Mouse (Mus musculus): ENCODE data around the gene Phldb3. TPM values are rescaled to one million over a fixed set of nuclear protein-coding genes. Genes with fewer than 3 reads are reported as not detected.

The Phldb3 gene
- polyA plus RNA-seq (2012; rRNA removed): 0.17 and 0.85 TPM in 2 replicates

DNA sequence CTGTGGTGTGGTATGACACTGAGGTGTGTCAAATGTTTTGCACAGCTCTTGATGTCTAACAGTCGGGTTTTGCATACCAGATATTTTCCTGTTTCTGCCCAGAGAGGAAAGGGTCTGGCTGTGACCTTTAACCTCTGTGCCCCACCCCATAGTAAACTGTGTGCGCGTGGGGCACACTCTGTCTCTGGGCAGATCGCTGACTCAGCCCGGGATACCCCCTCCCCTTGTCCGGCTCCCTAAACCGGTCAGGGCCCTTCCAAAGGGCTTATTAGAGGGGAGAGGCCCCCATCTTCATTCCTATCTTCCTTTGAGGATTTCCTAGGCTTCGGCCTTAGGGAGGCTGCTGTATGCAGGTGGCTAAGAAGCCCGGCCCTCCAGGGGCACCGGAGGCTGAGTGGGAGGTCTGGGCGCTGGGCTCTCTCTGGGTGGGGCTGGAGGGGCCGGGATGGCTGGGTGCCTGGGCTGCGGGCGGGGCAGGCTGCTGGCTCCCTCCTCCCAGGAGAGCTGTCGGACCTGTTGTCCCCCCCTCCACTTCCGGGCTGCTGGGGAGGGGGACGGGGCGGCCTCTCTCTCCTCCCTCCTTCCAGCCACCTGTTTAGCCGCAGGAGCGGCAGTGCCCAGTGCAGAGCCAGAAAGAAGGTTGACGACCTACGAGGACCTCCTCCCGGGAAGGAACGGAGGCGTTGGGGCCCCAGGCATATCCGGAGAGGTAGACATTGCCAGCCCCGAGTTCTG, at the start of gene Phldb3:
Gene Phldb3, plus strand, starts transcription at position 620 of the 735 bp plus-strand sequence.

GRCm38 (mm10) chr7:24587330-24588105, 23.0 kb upstream of the Phldb3 start, which contains the start of the genes Ethe1 and Zfp575:
TSS of gene Ethe1 (plus strand) at chr7:24587543.
TSS of gene Zfp575 (minus strand) at chr7:24587641.

GRCm38 (mm10) chr7:24636264-24636663, 25.7 kb downstream of the Phldb3 start, which contains the start of gene Lypd3:
TSS of gene Lypd3 (plus strand) at chr7:24636550.

DNA sequence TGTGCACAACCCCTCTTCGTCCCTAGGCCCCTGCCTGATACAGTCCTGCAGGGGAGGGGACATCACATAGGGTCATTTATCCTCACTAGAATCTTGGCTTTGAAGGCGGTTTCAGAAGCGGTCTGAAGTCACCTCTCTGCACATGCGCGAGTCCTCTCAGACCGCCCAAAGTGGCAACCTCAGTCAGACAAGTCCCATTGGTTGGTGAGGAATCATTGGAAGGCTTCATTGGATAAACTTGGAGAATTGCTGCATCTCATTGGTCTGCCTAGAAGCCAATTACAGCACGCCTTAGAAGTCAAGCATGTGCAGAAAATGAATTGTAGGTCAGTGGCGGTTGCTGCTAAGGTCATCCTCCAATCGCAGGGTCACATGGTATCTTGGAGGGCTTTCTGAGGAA, 66.0 kb downstream of the Phldb3 start, which contains the start of gene Tex101:
Gene Tex101, minus strand, starts transcription at position 101 of the 400 bp plus-strand sequence.

Other genes starting within 250 kb of the Phldb3 start
- 0.88 and 2.0 TPM in 2 replicates for gene Kcnn4, start 240.5 kb upstream of the Phldb3 start, polyA plus RNA-seq (2012; rRNA removed)
- gene Smg9, start 211.1 kb upstream of the Phldb3 start, polyA plus RNA-seq (2012; rRNA removed): 61.7 and 66.7 TPM in 2 replicates
- gene Irgc1, start 158.5 kb upstream of the Phldb3 start, polyA plus RNA-seq (2012; rRNA removed): not detected in 2 replicates
- 2.0 and 3.5 TPM in 2 replicates for gene Plaur, start 148.3 kb upstream of the Phldb3 start, polyA plus RNA-seq (2012; rRNA removed)
- gene Cadm4, start 128.7 kb upstream of the Phldb3 start, polyA plus RNA-seq (2012; rRNA removed): 219 and 267 TPM in 2 replicates
- gene Zfp428, start 103.8 kb upstream of the Phldb3 start, polyA plus RNA-seq (2012; rRNA removed): 237 and 300 TPM in 2 replicates
- not detected in 2 replicates for gene AC161166.1, start 98.3 kb upstream of the Phldb3 start, polyA plus RNA-seq (2012; rRNA removed)
- 40.1 and 42.5 TPM in 2 replicates for gene Irgq, start 80.1 kb upstream of the Phldb3 start, polyA plus RNA-seq (2012; rRNA removed)
- 0.15 and 0.32 TPM in 2 replicates for gene Pinlyp, start 64.6 kb upstream of the Phldb3 start, polyA plus RNA-seq (2012; rRNA removed)
- 87.2 and 95.1 TPM in 2 replicates for gene Xrcc1, start 64.5 kb upstream of the Phldb3 start, polyA plus RNA-seq (2012; rRNA removed)
- gene Ethe1, start 23.2 kb upstream of the Phldb3 start, polyA plus RNA-seq (2012; rRNA removed): 15.3 and 15.7 TPM in 2 replicates
- gene Zfp575, start 23.1 kb upstream of the Phldb3 start, polyA plus RNA-seq (2012; rRNA removed): 4.1 and 5.7 TPM in 2 replicates
- gene Lypd3, start 25.8 kb downstream of the Phldb3 start, polyA plus RNA-seq (2012; rRNA removed): 0.15 and 2.2 TPM in 2 replicates
- not detected in 2 replicates for gene Tex101, start 65.9 kb downstream of the Phldb3 start, polyA plus RNA-seq (2012; rRNA removed)
- not detected in 2 replicates for gene BC049730, start 98.5 kb downstream of the Phldb3 start, polyA plus RNA-seq (2012; rRNA removed)
- not detected in 2 replicates for gene Gm4763, start 116.1 kb downstream of the Phldb3 start, polyA plus RNA-seq (2012; rRNA removed)
- 0.20 and 0.22 TPM in 2 replicates for gene Cd177, start 149.5 kb downstream of the Phldb3 start, polyA plus RNA-seq (2012; rRNA removed)
- gene Ceacam10, start 166.4 kb downstream of the Phldb3 start, polyA plus RNA-seq (2012; rRNA removed): 0.14 and 0.45 TPM in 2 replicates

Data from central nervous system, embryonic 14 days (tissue).